Mouse (Mus musculus) ES-E14 (cell line): ENCODE data around the gene Lipc. TPM values are rescaled to one million over a fixed set of nuclear protein-coding genes. Genes with fewer than 3 reads are reported as not detected.

ENCODE experiments used
- DNase-seq: peaks from one replicate; pipeline ENCODE4 v3.0.0-alpha.2; 2013; ENCODE audit warnings: low read depth, low spot score
- H3K27ac ChIP-seq: 2 replicates; pipeline ENCODE4 v1.5.1; 2012; ENCODE audit warnings: low read depth, mild to moderate bottlenecking, low read length, moderate library complexity, mixed read lengths; ENCODE audit not compliant: poor library complexity, insufficient read depth, severe bottlenecking
- H3K36me3 ChIP-seq: 2 replicates; pipeline ENCODE4 v1.6.1; 2012; ENCODE audit warnings: mild to moderate bottlenecking, low read length, moderate library complexity, mixed read lengths; ENCODE audit not compliant: control insufficient read depth, poor library complexity, insufficient read depth, severe bottlenecking
- H3K4me1 ChIP-seq, 2 experiments: fragments of 150-350 bp in 1 of 2; sonication (generic) in 1 of 2; 2 replicates each; pipeline ENCODE4 v1.6.1; 2012; ENCODE audit warnings: low read length in 2 of 2, mild to moderate bottlenecking in 1 of 2, mixed read lengths in 1 of 2; ENCODE audit not compliant: control insufficient read depth in 2 of 2, insufficient read depth in 2 of 2, poor library complexity in 1 of 2
- H3K4me3 ChIP-seq, 2 experiments: fragments of 150-350 bp in 1 of 2; sonication (generic) in 1 of 2; 2 replicates each; pipeline ENCODE4 v1.5.1; 2012; ENCODE audit warnings: low read length in 2 of 2, low read depth in 1 of 2, mild to moderate bottlenecking in 1 of 2, mixed read lengths in 1 of 2; ENCODE audit not compliant: insufficient read depth in 1 of 2, poor library complexity in 1 of 2, severe bottlenecking in 1 of 2
- H3K9ac ChIP-seq: 2 replicates; pipeline ENCODE4 v1.6.1; 2012; ENCODE audit warnings: low read depth, mild to moderate bottlenecking, low read length, mixed read lengths; ENCODE audit not compliant: poor library complexity, insufficient read depth, severe bottlenecking
- H3K9me3 ChIP-seq: fragments of 150-350 bp; sonication (generic); 2 replicates; pipeline ENCODE4 v1.6.1; 2012; ENCODE audit warnings: low read depth, mild to moderate bottlenecking, low read length; ENCODE audit not compliant: control insufficient read depth, insufficient read depth
- CHD2 ChIP-seq: IDR thresholded peaks from 2 replicates; pipeline ENCODE4 v1.6.1; 2014; ENCODE audit warnings: mild to moderate bottlenecking, low read depth, low read length, inconsistent platforms
- HCFC1 ChIP-seq: IDR thresholded peaks from 2 replicates; pipeline ENCODE4 v1.6.1; 2012; ENCODE audit warnings: low read length, inconsistent platforms, borderline replicate concordance; ENCODE audit not compliant: insufficient read depth
- MAFK ChIP-seq: IDR thresholded peaks from 2 replicates; pipeline ENCODE4 v1.6.1; 2014; ENCODE audit warnings: mild to moderate bottlenecking, low read depth, low read length, inconsistent platforms; ENCODE audit not compliant: insufficient read depth
- ZC3H11A ChIP-seq: IDR thresholded peaks from 2 replicates; pipeline ENCODE4 v1.6.1; 2012; ENCODE audit warnings: low read depth, mild to moderate bottlenecking, inconsistent platforms, low read length, borderline replicate concordance
- ZNF384 ChIP-seq: IDR thresholded peaks from 2 replicates; pipeline ENCODE4 v1.6.1; 2012; ENCODE audit warnings: low read depth, low read length, inconsistent platforms
- in situ Hi-C, 2 experiments: fragments of 600-800 bp; cut with MboI; formaldehyde crosslinking; loops; one replicate each; pipeline ENCODE4 v1.15.1; 2025; ENCODE audit warnings: low sequenced_read_pairs in 2 of 2, inconsistent platforms in 1 of 2; ENCODE audit not compliant: unreplicated experiment in 2 of 2
- total RNA-seq: library from RNA; depleted of rRNA; stranded (reverse); fragments of 300-350 nt; gene quantifications from 2 replicates; pipeline ENCODE4 v1.2.3, GENCODE M21; 2012

Lipc gene
- total RNA-seq, 1 experiment = 0.36 TPM

DNA sequence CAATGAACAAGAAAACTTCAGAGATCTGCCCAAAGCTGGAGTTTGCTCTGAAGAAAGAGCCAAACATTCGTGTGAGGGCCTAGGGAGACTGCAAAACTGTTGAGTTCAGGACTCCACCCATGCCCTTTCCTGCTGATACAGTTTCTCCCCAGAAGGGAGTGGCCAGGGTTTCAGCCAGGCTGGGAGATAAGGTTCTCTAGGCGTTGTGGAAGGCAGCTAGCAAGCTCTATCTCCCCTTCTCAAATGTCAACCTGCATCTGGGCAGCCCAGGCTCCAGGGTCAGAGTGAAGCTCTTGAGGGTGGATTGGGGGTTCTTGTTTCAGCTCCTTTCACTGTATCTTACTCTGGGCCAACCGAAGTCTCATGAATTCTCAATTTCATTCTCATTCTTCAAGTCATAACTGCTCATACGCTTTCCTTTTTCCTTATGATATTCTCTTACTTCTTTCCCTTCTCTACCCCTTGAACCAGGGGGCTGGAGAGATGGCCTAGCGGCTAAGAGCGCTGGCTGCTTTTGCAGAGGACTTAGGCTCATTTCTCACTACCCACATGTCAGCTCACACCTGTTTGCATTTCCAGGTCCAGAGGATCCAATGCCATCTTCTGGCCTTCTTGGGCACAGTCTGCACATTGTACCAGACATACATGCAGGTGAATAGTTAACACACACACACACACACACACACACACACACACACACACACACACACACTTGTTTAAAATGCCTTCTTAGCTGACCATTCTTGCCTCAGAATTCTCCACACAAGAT lies 25.0 kb downstream of the Lipc start:
- Histone ChIP-seq H3K4me3 (no peak overlapping the region), H3K9me3 (no peaks in the 10 kb centered on the region), H3K4me1 (no peaks in the 10 kb centered on the region), H3K9ac (no peak overlapping the region), H3K27ac (no peak overlapping the region), H3K36me3 (no peaks in the 10 kb centered on the region)
- DNase-seq = no peak
- in situ Hi-C loops = no loop called here
- TF ChIP-seq CHD2 = no peak
- no peak for TF ChIP-seq ZNF384
- no peak for TF ChIP-seq ZC3H11A
- TF ChIP-seq HCFC1 = no peak
- no peak for TF ChIP-seq MAFK

DNA sequence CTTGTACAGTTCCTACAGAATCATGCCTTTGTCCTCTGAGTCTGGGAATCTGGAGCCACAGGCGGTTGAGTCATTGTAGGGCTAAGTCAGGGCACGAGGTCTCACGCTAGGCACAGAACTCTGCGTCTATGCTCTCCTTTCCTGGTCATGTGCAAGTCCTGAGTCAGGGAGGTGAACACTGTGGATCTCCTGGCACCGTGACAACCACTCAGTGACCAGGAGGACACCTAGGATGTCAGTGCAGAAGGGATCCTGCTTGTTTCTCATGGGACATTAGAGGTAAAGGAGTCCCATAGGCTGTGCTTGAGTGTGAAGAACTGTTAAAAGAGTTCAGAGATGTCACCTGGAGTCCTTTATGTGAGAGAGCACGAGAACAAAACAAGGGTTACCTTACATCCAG lies 26.8 kb downstream of the Lipc start:
- TF ChIP-seq MAFK (no peak), ZC3H11A (no peak), ZNF384 (no peak), CHD2 (no peak), HCFC1 (no peak)
- Histone ChIP-seq H3K27ac (no peak overlapping the region), H3K4me1 (no peaks in the 10 kb centered on the region), H3K36me3 (no peaks in the 10 kb centered on the region), H3K9ac (no peak overlapping the region), H3K4me3 (no peak overlapping the region), H3K9me3 (no peaks in the 10 kb centered on the region)
- no peak for DNase-seq
- in situ Hi-C loops = no loop called here

DNA sequence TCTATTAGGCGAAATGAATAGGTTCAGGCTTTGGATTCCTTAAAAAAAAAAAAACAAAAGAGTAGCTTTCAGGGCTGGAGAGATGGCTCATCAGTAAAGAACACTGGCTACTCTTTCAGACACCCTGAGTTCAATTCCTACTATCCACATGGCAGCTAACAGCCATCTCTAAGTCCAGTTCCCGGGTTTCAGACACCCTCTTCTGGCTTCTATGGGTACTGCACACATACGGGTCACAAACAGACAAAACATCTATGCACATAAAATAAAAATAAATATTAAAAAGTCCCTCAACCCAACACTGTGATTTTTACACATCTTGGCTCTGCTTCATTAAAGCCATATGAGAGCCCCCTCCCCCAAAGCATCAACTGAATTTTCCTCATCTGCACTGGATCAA lies 27.3 kb downstream of the Lipc start:
- Histone ChIP-seq H3K4me1 (no peaks in the 10 kb centered on the region), H3K36me3 (no peaks in the 10 kb centered on the region), H3K9ac (no peak overlapping the region), H3K9me3 (no peaks in the 10 kb centered on the region), H3K4me3 (no peak overlapping the region), H3K27ac (no peak overlapping the region)
- in situ Hi-C loops = no loop called here
- TF ChIP-seq ZC3H11A = peak; percentile 91
- no peak for TF ChIP-seq MAFK
- peak; percentile 40 for DNase-seq

DNA sequence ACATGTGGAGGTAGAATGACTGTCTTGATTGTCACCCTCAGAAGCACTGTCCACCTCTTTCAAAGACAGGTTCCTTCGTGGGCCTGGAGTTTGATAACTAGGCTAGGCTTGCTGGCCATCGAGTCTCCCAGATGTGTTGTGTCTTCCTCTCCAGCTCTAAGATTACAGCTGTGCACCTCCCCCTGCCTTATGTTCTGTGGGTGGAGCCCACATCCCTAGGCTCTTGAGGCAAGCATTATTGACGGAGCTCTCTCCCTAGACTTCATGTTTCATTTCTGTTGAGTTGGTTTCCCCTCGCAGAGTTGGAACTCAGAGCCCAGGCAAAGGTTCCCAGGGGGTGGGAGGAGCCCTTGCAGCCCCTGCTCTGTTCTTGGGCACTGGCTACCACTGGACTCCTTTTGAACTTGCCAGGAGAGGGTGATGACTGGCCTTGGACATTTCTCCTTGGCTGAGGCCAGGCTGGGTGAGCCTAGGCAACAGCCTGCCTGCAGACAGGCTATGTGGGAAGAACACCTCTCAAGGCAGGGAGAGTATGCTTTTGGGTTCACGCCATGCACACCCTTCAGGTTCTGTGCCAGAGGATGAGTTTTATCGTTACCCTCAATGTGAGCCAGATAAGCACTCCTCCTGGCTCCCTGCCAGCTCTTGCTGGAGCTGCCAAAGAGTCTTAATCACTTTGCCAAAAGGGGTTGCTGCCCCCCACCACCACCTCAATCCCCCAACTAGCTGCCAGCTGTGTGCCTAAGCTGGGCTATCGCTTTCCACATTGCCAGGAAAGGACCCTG lies 30.1 kb downstream of the Lipc start:
- in situ Hi-C loops = no loop called here
- H3K27ac ChIP-seq = no peak overlapping the region

More for the DNA sequence above, 30.1 kb downstream of the Lipc start:
- no peak overlapping the region for H3K9ac ChIP-seq
- TF ChIP-seq MAFK = no peak
- TF ChIP-seq HCFC1 = no peak
- TF ChIP-seq ZNF384 = no peak
- no peak for TF ChIP-seq CHD2
- no peak for TF ChIP-seq ZC3H11A
- no peak overlapping the region for H3K4me3 ChIP-seq
- H3K4me1 ChIP-seq = no peaks in the 10 kb centered on the region
- no peaks in the 10 kb centered on the region for H3K9me3 ChIP-seq
- no peak for DNase-seq
- no peaks in the 10 kb centered on the region for H3K36me3 ChIP-seq
